Mouse (Mus musculus) E14TG2a.4 (cell line): ENCODE measurements around the gene Gm28047.

Experiments used
- CTCF ChIP-seq: conservative IDR thresholded peaks from 2 replicates; pipeline ENCODE4 v1.5.1; 2014; ENCODE audit warnings: low read length
- NANOG ChIP-seq: IDR thresholded peaks from 2 replicates; pipeline ENCODE4 v1.6.1; 2014; ENCODE audit warnings: borderline replicate concordance, low read length, mixed read lengths

DNA sequence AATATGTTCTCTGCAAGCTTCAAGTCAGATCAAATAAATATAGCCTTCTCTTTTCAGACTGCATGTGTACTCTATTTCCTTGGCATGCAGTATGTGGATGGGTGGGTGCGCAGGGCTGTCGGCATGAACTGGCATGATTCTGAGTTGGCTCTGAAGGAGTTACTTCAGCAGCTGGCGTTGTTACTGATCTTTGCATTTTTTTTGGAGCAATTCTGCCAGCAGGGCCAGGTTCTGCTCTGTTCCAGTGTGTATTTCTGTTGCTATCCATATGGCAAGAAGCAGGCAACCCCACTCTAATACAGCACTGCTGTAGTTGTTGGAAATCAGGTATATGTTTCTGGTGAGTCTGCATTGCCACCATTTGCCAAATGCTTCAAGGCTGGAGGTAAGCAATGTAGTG, 10.9 kb upstream of the Gm28047 start:
- TF ChIP-seq CTCF, result no peak
- TF ChIP-seq NANOG, result no peak
